Mouse (Mus musculus) testis, adult 2 months (tissue): ENCODE measurements at regions not wholly inside any gene's neighbourhood (a gene's known extent, or its start where the extent isn't known, plus 50 kb on each side); places are given as distances from the start of the nearest gene placed in this dataset.

ENCODE experiments used
- CTCF ChIP-seq: fragments of 200-500 bp; IDR thresholded peaks from 2 replicates; pipeline ENCODE4 v1.5.1; 2012; ENCODE audit warnings: low read depth, mild to moderate bottlenecking, inconsistent platforms, low read length, moderate library complexity; ENCODE audit not compliant: control insufficient read depth, insufficient read depth, insufficient replicate concordance
- POLR2A ChIP-seq: fragments of 200-500 bp; IDR thresholded peaks from 2 replicates; pipeline ENCODE4 v1.6.1; 2012; ENCODE audit warnings: low read depth, mild to moderate bottlenecking, inconsistent platforms, low read length, moderate library complexity; ENCODE audit not compliant: control insufficient read depth

GRCm38 (mm10) chr3:37789711-37790110 lies 65.4 kb upstream of the Gm5148 start:
- TF ChIP-seq CTCF (no peak), POLR2A (no peak)
